Mouse (Mus musculus): ENCODE measurements around the gene Isg15.

Gene Isg15

GRCm38 (mm10) chr4:156203001-156203412 lies 2.4 kb upstream of the Isg15 start, which contains the start of gene AW011738:
AW011738 (plus strand) TSS chr4:156203304.
- peak; percentile 88 for DNase-seq (ENCODE audit: inconsistent ontology term)

GRCm38 (mm10) chr4:156202462-156202893 lies 1.9 kb upstream of the Isg15 start:
- DNase-seq (ENCODE audit: inconsistent ontology term) = no peak

- DNase-seq (ENCODE audit: inconsistent ontology term) = peak; percentile 96
These were observed 2.8 kb downstream of the Isg15 start for GRCm38 (mm10) chr4:156197829-156198205.

- DNase-seq (ENCODE audit: inconsistent ontology term) = peak; percentile 82
These were observed 3.3 kb downstream of the Isg15 start, which contains the start of gene Agrn for GRCm38 (mm10) chr4:156197131-156197828. Agrn (minus strand) TSS chr4:156197488.

- peak; percentile 36 for DNase-seq (ENCODE audit: inconsistent ontology term)
These were observed 4.4 kb downstream of the Isg15 start for GRCm38 (mm10) chr4:156195927-156196870.

- DNase-seq (ENCODE audit: inconsistent ontology term) = no peak
These were observed 6.3 kb downstream of the Isg15 start for GRCm38 (mm10) chr4:156194346-156194745.

- no peak for DNase-seq (ENCODE audit: inconsistent ontology term)
These were observed 6.7 kb downstream of the Isg15 start for GRCm38 (mm10) chr4:156193906-156194305.

GRCm38 (mm10) chr4:156193200-156193590 lies 7.4 kb downstream of the Isg15 start:
- DNase-seq (ENCODE audit: inconsistent ontology term) = no peak

- peak; percentile 75 for DNase-seq (ENCODE audit: inconsistent ontology term)
These were observed 8.0 kb downstream of the Isg15 start for GRCm38 (mm10) chr4:156192421-156193199.

- DNase-seq (ENCODE audit: inconsistent ontology term) = peak; percentile 95
These were observed 11.8 kb downstream of the Isg15 start for GRCm38 (mm10) chr4:156188811-156189323.

- DNase-seq (ENCODE audit: inconsistent ontology term) = no peak
These were observed 12.3 kb downstream of the Isg15 start for GRCm38 (mm10) chr4:156188162-156188810.

GRCm38 (mm10) chr4:156185950-156186850 lies 14.4 kb downstream of the Isg15 start:
- DNase-seq (ENCODE audit: inconsistent ontology term) = peak; percentile 62

GRCm38 (mm10) chr4:156185456-156185949 lies 15.1 kb downstream of the Isg15 start:
- no peak for DNase-seq (ENCODE audit: inconsistent ontology term)

GRCm38 (mm10) chr4:156184291-156184954 lies 16.2 kb downstream of the Isg15 start:
- DNase-seq (ENCODE audit: inconsistent ontology term) = no peak

GRCm38 (mm10) chr4:156183747-156184146 lies 16.9 kb downstream of the Isg15 start:
- DNase-seq (ENCODE audit: inconsistent ontology term) = no peak

GRCm38 (mm10) chr4:156177630-156178029 lies 23.0 kb downstream of the Isg15 start:
- no peak for DNase-seq (ENCODE audit: inconsistent ontology term)

- no peak for DNase-seq (ENCODE audit: inconsistent ontology term)
These were observed 28.8 kb downstream of the Isg15 start for GRCm38 (mm10) chr4:156171828-156172227.

- no peak for DNase-seq (ENCODE audit: inconsistent ontology term)
These were observed 31.5 kb downstream of the Isg15 start for GRCm38 (mm10) chr4:156169129-156169528.

- no peak for DNase-seq (ENCODE audit: inconsistent ontology term)
These were observed 32.0 kb downstream of the Isg15 start for GRCm38 (mm10) chr4:156168611-156169010.

Data from Muller cell, postnatal 12 days (primary cell).